Mouse (Mus musculus): Measurements from ENCODE around the gene Gm5072.
"Not testable (repeated sequence)": the region's sequence is repeated elsewhere in the genome, so short reads cannot be mapped to it uniquely, and the experiment has no call there.

The Gm5072 gene

DNA sequence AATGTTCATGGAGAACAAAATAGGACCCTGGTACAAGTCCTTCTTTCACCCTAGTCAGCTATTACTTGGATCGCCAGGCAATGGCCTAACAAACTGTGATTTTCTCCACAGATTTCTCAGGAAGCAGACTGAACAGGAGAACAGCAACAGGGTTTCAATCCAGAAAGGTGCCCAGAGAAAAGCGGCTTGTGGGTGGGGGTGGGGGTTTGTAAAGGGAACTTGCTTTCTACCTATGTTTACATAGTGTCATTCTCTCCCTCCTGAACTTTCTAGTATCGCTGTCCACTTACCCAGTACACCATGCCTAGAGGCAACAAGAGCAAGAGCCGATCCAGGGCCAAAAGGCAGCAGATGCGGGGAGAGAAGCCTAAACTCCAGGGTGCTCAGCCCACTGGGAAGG is at the start of gene Gm5072:
TSS of gene Gm5072 (plus strand) at position 301 of the 400 bp plus-strand sequence.
- DNase-seq: not testable (repeated sequence)
